Mouse (Mus musculus): ENCODE measurements around the gene Plekha8.

GRCm38 (mm10) chr6:54566546-54566919, 28.4 kb upstream of the Plekha8 start:
- no peak for TF ChIP-seq CTCF (IDR thresholded peaks at IDR 0.05; ENCODE audit: low read depth, low read length)
- TF ChIP-seq POLR2A (IDR thresholded peaks at IDR 0.05; ENCODE audit: extremely low read depth, insufficient read depth, low read length), result no peak
